Mouse (Mus musculus): ENCODE data around the gene Pde9a. TPM values are rescaled to one million over a fixed set of nuclear protein-coding genes. Genes with fewer than 3 reads are reported as not detected.

Pde9a gene
- total RNA-seq, 2 experiments from 2014 or later, result not detected

- no peak for ATAC-seq (replicated peaks; ENCODE audit: low FRiP score, poor library complexity, severe bottlenecking)
These were observed 912 bp upstream of the Pde9a start for GRCm38 (mm10) chr17:31384968-31385627.

- ATAC-seq (replicated peaks; ENCODE audit: low FRiP score, poor library complexity, severe bottlenecking), result no peak
These were observed 811 bp downstream of the Pde9a start for GRCm38 (mm10) chr17:31386766-31387275.

- no peak for ATAC-seq (replicated peaks; ENCODE audit: low FRiP score, poor library complexity, severe bottlenecking)
These were observed 3.5 kb downstream of the Pde9a start for GRCm38 (mm10) chr17:31389432-31390050.

- ATAC-seq (replicated peaks; ENCODE audit: low FRiP score, poor library complexity, severe bottlenecking), result no peak
These were observed 5.5 kb downstream of the Pde9a start for GRCm38 (mm10) chr17:31391462-31391861.

GRCm38 (mm10) chr17:31392041-31392440 lies 6.0 kb downstream of the Pde9a start:
- no peak for ATAC-seq (replicated peaks; ENCODE audit: low FRiP score, poor library complexity, severe bottlenecking)

- no peak for ATAC-seq (replicated peaks; ENCODE audit: low FRiP score, poor library complexity, severe bottlenecking)
These were observed 7.8 kb downstream of the Pde9a start for GRCm38 (mm10) chr17:31393811-31394210.

- ATAC-seq (replicated peaks; ENCODE audit: low FRiP score, poor library complexity, severe bottlenecking), result no peak
These were observed 14.3 kb downstream of the Pde9a start for GRCm38 (mm10) chr17:31400294-31400693.

GRCm38 (mm10) chr17:31401160-31401559 lies 15.2 kb downstream of the Pde9a start:
- no peak for ATAC-seq (replicated peaks; ENCODE audit: low FRiP score, poor library complexity, severe bottlenecking)

- ATAC-seq (replicated peaks; ENCODE audit: low FRiP score, poor library complexity, severe bottlenecking), result no peak
These were observed 16.7 kb downstream of the Pde9a start for GRCm38 (mm10) chr17:31402713-31403112.

GRCm38 (mm10) chr17:31405694-31406227 lies 19.8 kb downstream of the Pde9a start:
- no peak for ATAC-seq (replicated peaks; ENCODE audit: low FRiP score, poor library complexity, severe bottlenecking)

- ATAC-seq (replicated peaks; ENCODE audit: low FRiP score, poor library complexity, severe bottlenecking), result no peak
These were observed 23.8 kb downstream of the Pde9a start for GRCm38 (mm10) chr17:31409741-31410350.

GRCm38 (mm10) chr17:31415258-31415657 lies 29.2 kb downstream of the Pde9a start:
- ATAC-seq (replicated peaks; ENCODE audit: low FRiP score, poor library complexity, severe bottlenecking), result no peak

- ATAC-seq (replicated peaks; ENCODE audit: low FRiP score, poor library complexity, severe bottlenecking), result no peak
These were observed 33.0 kb downstream of the Pde9a start for GRCm38 (mm10) chr17:31418804-31419597.

- ATAC-seq (replicated peaks; ENCODE audit: low FRiP score, poor library complexity, severe bottlenecking), result no peak
These were observed 33.6 kb downstream of the Pde9a start for GRCm38 (mm10) chr17:31419598-31419950.

GRCm38 (mm10) chr17:31419995-31420394 lies 34.0 kb downstream of the Pde9a start:
- no peak for ATAC-seq (replicated peaks; ENCODE audit: low FRiP score, poor library complexity, severe bottlenecking)

GRCm38 (mm10) chr17:31420658-31421057 lies 34.6 kb downstream of the Pde9a start:
- ATAC-seq (replicated peaks; ENCODE audit: low FRiP score, poor library complexity, severe bottlenecking), result no peak

GRCm38 (mm10) chr17:31422381-31422780 lies 36.4 kb downstream of the Pde9a start:
- ATAC-seq (replicated peaks; ENCODE audit: low FRiP score, poor library complexity, severe bottlenecking), result no peak

- no peak for ATAC-seq (replicated peaks; ENCODE audit: low FRiP score, poor library complexity, severe bottlenecking)
These were observed 37.0 kb downstream of the Pde9a start for GRCm38 (mm10) chr17:31423020-31423419.

- no peak for ATAC-seq (replicated peaks; ENCODE audit: low FRiP score, poor library complexity, severe bottlenecking)
These were observed 38.3 kb downstream of the Pde9a start for GRCm38 (mm10) chr17:31424358-31424757.

- no peak for ATAC-seq (replicated peaks; ENCODE audit: low FRiP score, poor library complexity, severe bottlenecking)
These were observed 38.8 kb downstream of the Pde9a start for GRCm38 (mm10) chr17:31424798-31425197.

Data from erythroid progenitor cell, adult 5-6 weeks (primary cell).